Mouse (Mus musculus) forebrain, embryonic 13.5 days (tissue): ENCODE measurements at regions not wholly inside any gene's neighbourhood (a gene's known extent, or its start where the extent isn't known, plus 50 kb on each side); places are given as distances from the start of the nearest gene placed in this dataset.

Source experiments
- ATAC-seq: fragments of 200-750 bp; cut with Nextera tagmentation; 2 replicates; pipeline ENCODE4 v1.8.0; 2017
- H3K27ac ChIP-seq: fragments of 300-500 bp; sonication (generic); 2 replicates; pipeline ENCODE4 v1.5.1; 2015; ENCODE audit warnings: inconsistent platforms, mild to moderate bottlenecking, moderate library complexity
- H3K27me3 ChIP-seq: fragments of 300-500 bp; sonication (generic); 2 replicates; pipeline ENCODE4 v1.6.1; 2015; ENCODE audit warnings: mild to moderate bottlenecking, inconsistent platforms
- H3K36me3 ChIP-seq: fragments of 300-500 bp; sonication (generic); 2 replicates; pipeline ENCODE4 v1.6.1; 2015; ENCODE audit warnings: mild to moderate bottlenecking, inconsistent platforms; ENCODE audit not compliant: poor library complexity, severe bottlenecking
- H3K4me1 ChIP-seq: fragments of 300-500 bp; sonication (generic); 2 replicates; pipeline ENCODE4 v1.6.1; 2015; ENCODE audit warnings: inconsistent platforms
- H3K4me2 ChIP-seq: fragments of 300-500 bp; sonication (generic); 2 replicates; pipeline ENCODE4 v1.6.1; 2015; ENCODE audit warnings: inconsistent platforms, mild to moderate bottlenecking, moderate library complexity
- H3K4me3 ChIP-seq: fragments of 300-500 bp; sonication (generic); 2 replicates; pipeline ENCODE4 v1.5.1; 2015; ENCODE audit warnings: mild to moderate bottlenecking, inconsistent platforms
- H3K9ac ChIP-seq: fragments of 300-500 bp; sonication (generic); 2 replicates; pipeline ENCODE4 v1.6.1; 2015; ENCODE audit warnings: mild to moderate bottlenecking, inconsistent platforms
- H3K9me3 ChIP-seq: fragments of 300-500 bp; sonication (generic); replicated peaks from 2 replicates; pipeline ENCODE4 v1.6.1; 2016; ENCODE audit warnings: inconsistent platforms
- WGBS: fragments of 180-500 bp; shearing (Covaris S2); methylation state at CpG from one replicate; pipeline ENCODE4 v1.1.7; 2015; 5-methylcytosine and 5-hydroxymethylcytosine counted together

DNA sequence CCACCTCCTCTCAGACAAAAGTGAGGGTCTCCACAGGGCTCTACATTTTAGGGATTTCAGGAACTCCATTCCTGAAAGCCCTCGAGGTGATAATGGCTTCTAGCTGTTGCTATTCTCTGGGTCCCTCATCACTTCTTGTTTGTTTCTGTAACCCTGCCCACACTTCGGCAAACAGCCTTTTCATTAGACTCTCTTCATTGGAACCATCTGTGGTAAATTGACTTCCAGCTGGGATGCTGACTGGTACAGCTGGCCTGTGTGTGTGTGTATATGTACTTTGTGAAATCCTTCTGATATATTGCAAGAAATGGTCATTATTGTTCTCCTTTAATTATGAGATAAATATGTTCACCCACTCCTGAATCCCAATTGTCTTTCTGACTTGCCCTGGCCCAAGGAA lies 50.3 kb downstream of the Gm10192 start:
- WGBS: 50% methylated on average over 2 of the region's 2 CpGs
- no peak for ATAC-seq

DNA sequence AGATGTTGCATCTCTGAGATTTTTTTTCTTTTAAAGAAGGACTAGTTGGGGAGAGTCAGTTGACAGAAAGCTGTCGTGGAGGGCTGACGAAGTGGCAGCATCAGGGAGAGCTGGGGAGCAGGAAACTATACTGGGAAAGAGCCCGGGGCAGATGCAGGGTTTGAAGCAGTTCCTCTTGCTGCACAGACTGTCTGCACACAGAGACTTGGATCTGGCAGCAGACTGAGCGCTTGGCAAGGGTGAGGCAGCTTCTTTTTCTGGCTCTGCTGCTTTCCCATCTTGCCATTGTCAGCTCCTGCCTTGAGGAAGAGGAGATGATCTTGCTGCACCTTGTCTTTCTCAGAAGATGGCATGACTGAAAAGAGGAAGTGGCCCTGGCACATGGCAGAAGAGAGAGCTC lies 55.2 kb downstream of the Gm10192 start:
- Histone ChIP-seq H3K4me3 (no peak overlapping the region), H3K4me2 (no peak overlapping the region), H3K9ac (no peak overlapping the region), H3K4me1 (no peaks in the 10 kb centered on the region), H3K9me3 (no peaks in the 10 kb centered on the region), H3K27ac (no peak overlapping the region), H3K36me3 (no peaks in the 10 kb centered on the region), H3K27me3 (no peaks in the 10 kb centered on the region)
- 73% methylated on average over 4 of the region's 4 CpGs for WGBS
- ATAC-seq: no peak; the same call in 1 of the 2 replicates

More for the DNA sequence above, 50.3 kb downstream of the Gm10192 start:
- H3K27ac ChIP-seq: no peak overlapping the region
- H3K36me3 ChIP-seq: no peaks in the 10 kb centered on the region
- H3K4me2 ChIP-seq: no peak overlapping the region
- no peaks in the 10 kb centered on the region for H3K4me1 ChIP-seq
- H3K9ac ChIP-seq: no peak overlapping the region
- no peaks in the 10 kb centered on the region for H3K27me3 ChIP-seq
- no peak overlapping the region for H3K4me3 ChIP-seq
- no peaks in the 10 kb centered on the region for H3K9me3 ChIP-seq

DNA sequence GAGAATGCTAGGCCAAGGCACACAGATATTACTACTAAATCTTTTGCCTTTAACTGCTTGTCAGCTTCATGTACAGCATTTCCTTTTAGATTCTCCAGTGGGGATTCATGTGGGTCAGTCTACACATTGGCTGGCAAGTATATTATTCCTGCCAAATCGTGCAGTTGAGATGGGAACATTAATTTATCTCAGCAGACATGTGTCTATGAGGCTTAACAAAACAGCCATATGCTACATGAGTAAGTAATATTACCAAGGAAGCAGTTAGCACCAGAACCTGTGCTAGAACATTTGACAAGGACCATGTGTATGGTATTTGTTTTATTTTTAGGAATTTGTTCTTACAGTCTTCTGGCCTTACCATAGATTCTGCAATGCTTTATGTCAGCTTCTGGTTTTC lies 59.1 kb downstream of the Gm10192 start:
- Histone ChIP-seq H3K9ac (no peak overlapping the region), H3K9me3 (no peaks in the 10 kb centered on the region), H3K36me3 (no peaks in the 10 kb centered on the region), H3K4me2 (no peak overlapping the region), H3K4me1 (no peaks in the 10 kb centered on the region), H3K4me3 (no peak overlapping the region), H3K27me3 (no peaks in the 10 kb centered on the region), H3K27ac (no peak overlapping the region)
- WGBS: 80% methylated on average over 1 of the region's 1 CpGs
- no peak; the same call in 1 of the 2 replicates for ATAC-seq

DNA sequence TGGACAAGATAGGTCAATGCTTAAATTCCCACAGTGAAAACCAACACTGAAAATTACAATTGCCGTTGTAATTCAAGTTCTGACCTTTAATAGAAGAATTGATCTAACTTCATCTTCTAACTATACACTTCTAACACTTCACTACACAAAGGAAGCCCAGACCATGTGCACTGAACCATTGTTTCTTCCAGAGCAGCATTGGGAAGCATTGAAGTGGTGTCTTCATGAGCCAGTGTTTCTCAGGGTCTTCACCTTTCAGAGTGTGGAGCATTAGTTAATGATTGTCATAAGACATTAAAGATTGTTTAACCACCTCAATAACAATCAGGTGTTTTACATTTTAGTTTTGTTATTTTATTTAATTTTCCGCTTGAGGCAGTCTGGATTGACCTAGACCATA lies 61.0 kb downstream of the Gm10192 start:
- no peaks in the 10 kb centered on the region for H3K36me3 ChIP-seq
- no peak overlapping the region for H3K9ac ChIP-seq
- no peaks in the 10 kb centered on the region for H3K4me1 ChIP-seq
- H3K27me3 ChIP-seq: no peaks in the 10 kb centered on the region
- no peak overlapping the region for H3K27ac ChIP-seq
- no peak overlapping the region for H3K4me2 ChIP-seq
- no peaks in the 10 kb centered on the region for H3K9me3 ChIP-seq
- WGBS: 92% methylated on average over 2 of the region's 2 CpGs
- no peak for ATAC-seq
- H3K4me3 ChIP-seq: no peak overlapping the region

DNA sequence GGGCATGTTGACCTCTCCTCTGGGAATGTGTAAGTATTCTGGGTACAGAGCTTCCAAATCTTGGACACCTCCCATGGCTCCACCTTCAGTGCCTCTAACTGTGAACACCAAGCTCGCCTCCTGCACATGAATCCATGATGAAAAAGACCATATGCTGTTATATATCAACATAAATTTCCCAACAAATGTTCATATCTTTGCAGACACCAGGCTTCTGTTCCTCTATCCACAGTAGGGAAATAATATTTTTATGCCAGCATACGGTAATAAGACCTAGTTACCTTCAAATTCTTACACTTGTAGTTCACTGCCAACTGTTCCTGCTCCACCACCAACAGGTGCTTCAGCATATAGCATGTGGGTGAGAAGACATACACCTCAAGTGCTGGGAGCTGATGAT lies 63.5 kb downstream of the Gm10192 start:
- H3K4me2 ChIP-seq: no peak overlapping the region
- no peak overlapping the region for H3K9ac ChIP-seq
- WGBS: 80% methylated on average over 2 of the region's 2 CpGs
- H3K9me3 ChIP-seq: no peaks in the 10 kb centered on the region
- H3K27me3 ChIP-seq: no peaks in the 10 kb centered on the region
- no peak overlapping the region for H3K4me3 ChIP-seq
- no peak overlapping the region for H3K27ac ChIP-seq
- H3K4me1 ChIP-seq: no peaks in the 10 kb centered on the region
- H3K36me3 ChIP-seq: no peaks in the 10 kb centered on the region
- ATAC-seq: peak; percentile 61; the same call in 1 of the 2 replicates

DNA sequence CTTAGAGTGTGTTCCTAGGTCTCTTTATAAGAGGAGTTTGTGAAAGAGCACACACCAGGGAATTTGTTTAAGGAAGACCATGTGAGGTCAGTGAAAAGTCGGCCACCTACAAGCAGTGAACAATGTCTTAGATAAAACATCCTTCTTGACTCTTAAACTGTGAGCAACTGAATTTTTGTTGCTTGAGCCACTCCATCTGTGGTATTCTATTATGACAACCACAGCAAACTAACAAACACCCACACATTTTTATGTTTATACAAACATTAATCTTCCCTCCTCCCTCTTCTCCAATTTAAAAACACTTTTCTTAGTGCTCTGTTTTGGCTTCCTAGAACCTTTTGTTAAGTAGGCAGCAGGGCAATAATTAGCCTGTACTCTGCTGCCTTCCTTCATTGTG lies 66.0 kb downstream of the Gm10192 start:
- ATAC-seq: no peak
- Histone ChIP-seq H3K27me3 (no peaks in the 10 kb centered on the region), H3K4me2 (no peak overlapping the region), H3K9ac (no peak overlapping the region), H3K36me3 (no peaks in the 10 kb centered on the region), H3K9me3 (no peaks in the 10 kb centered on the region), H3K4me3 (no peak overlapping the region), H3K27ac (no peak overlapping the region), H3K4me1 (no peaks in the 10 kb centered on the region)
- 59% methylated on average over 1 of the region's 1 CpGs for WGBS

DNA sequence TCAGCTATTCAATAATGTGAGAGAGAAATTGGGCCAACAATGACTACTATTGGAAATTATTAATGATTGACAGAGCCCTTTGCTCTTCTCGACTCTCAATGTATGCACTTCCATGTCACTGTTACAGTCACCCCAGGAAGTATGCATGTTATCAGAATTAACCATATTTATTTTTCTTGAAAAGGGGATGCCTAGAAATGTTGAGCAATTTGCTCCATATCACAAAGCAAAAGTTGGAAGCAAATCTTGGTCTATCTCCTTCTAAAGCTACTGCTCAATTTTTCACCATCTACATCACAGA lies 80.3 kb downstream of the Gm10192 start:
- Histone ChIP-seq H3K36me3 (no peaks in the 10 kb centered on the region), H3K4me1 (no peaks in the 10 kb centered on the region), H3K27me3 (no peaks in the 10 kb centered on the region), H3K9me3 (no peaks in the 10 kb centered on the region), H3K27ac (no peak overlapping the region), H3K4me2 (no peak overlapping the region), H3K9ac (no peak overlapping the region), H3K4me3 (no peak overlapping the region)
- no peak for ATAC-seq
- WGBS: 62% methylated on average over 1 of the region's 1 CpGs

DNA sequence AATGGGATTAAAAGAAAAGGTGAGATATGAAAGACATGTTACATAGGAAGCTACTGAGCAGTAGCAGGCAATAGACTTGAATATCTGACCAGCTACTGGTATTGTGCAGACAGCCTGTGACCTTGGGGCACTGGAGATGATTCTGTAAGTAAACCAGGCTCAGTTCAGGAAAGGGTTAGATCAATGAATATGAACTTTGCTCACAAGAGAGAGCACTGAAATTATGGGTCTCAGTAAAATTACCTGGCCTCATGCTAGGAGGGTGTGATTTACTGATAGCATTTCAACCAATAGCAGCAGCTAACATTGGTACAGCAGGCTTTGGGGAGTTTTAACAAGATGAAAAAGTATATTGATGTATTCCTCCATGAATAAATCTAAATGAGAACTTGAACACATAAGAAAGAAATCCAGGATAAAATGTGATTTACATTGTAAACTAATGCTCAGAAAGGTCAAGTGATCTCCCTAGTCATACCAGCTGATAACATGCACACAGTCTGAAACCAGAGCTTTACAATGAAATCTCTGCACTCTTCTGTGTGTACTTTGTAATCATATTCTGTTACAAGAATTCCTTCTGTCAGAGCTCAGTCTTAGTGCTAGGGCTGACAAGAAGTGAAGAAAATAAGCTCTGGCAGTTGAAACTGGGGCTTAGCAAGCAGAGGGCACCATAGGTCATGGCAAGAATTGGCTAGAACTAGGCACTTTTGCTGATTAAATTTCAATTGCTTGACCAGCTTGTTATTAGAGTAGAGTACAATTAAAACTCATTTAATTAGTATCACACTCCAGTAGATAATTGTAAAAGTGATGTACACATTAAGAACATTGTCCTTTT lies 80.8 kb downstream of the Gm10192 start:
- Histone ChIP-seq H3K4me3 (no peak overlapping the region), H3K36me3 (no peaks in the 10 kb centered on the region), H3K27me3 (no peaks in the 10 kb centered on the region), H3K4me1 (no peaks in the 10 kb centered on the region), H3K27ac (no peak overlapping the region), H3K4me2 (no peak overlapping the region), H3K9me3 (no peaks in the 10 kb centered on the region), H3K9ac (no peak overlapping the region)
- ATAC-seq: no peak

DNA sequence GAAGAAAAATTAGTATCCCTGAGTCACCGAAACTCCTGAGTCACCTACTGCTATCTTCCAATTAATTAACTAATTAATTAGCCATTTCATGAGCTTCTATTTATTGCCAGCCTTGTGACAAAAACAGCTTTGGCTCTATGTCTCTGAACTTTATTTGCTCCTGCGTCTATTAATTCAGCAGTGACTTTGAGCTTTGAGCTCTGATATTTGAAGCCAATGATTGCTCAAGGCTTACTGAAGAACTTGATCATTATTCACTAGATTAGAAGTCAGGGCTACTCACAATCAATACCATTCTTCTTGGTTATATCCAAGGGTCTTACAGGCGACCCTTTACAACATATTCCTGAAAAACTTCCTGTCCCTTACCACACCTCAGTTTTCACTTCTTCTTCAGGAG lies 83.2 kb downstream of the Gm10192 start:
- Histone ChIP-seq H3K9ac (no peak overlapping the region), H3K36me3 (no peaks in the 10 kb centered on the region), H3K4me1 (no peaks in the 10 kb centered on the region), H3K27me3 (no peaks in the 10 kb centered on the region), H3K4me2 (no peak overlapping the region), H3K27ac (no peak overlapping the region), H3K9me3 (no peaks in the 10 kb centered on the region), H3K4me3 (no peak overlapping the region)
- WGBS: 72% methylated on average over 3 of the region's 3 CpGs
- ATAC-seq: no peak

DNA sequence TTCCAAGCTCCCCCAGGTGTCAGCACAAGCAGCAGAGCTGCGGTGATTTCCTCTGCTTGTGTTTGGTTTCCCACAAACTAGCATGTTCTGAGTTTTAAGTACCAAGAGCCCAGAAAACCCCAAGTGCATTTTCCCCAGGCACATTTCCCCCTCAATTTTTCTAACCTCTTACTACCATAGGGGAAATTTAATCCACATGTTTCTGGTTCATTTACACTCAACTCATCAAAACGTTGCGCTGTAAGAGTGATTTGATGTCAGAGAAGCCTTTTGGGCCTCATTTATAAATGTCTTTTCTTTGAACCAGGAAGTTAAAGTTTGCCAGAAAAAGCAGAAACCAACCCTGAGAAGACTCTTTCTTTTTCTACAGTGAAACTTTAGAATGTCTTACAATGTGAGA lies 89.4 kb downstream of the Gm10192 start:
- Histone ChIP-seq H3K36me3 (no peaks in the 10 kb centered on the region), H3K9me3 (no peaks in the 10 kb centered on the region), H3K4me1 (no peaks in the 10 kb centered on the region), H3K4me3 (no peak overlapping the region), H3K27me3 (no peaks in the 10 kb centered on the region), H3K4me2 (no peak overlapping the region), H3K27ac (no peak overlapping the region), H3K9ac (no peak overlapping the region)
- WGBS: 87% methylated on average over 3 of the region's 3 CpGs
- ATAC-seq: no peak

DNA sequence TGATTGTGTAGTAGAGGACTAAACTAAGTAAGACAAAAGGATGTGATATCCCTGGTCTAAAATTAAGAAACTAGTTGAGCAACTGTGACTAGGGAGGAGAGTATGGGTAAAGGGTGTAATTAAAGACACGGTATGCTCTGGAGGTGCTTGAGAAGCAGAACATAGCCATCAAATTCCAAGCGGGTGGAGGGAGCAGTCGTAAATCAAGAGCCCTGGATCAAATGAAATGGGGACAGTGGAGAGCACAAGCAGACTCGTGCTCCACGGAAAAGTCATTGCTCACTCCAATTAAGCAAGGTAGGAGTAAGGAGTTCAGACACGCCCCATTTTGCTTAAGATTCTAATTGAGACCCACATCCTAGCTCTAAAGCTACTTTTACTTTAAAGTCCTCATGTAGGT lies 132.2 kb downstream of the Gm10192 start:
- no peak overlapping the region for H3K9ac ChIP-seq
- no peaks in the 10 kb centered on the region for H3K36me3 ChIP-seq
- H3K4me2 ChIP-seq: no peak overlapping the region
- 89% methylated on average over 6 of the region's 6 CpGs for WGBS
- H3K9me3 ChIP-seq: no peaks in the 10 kb centered on the region
- no peaks in the 10 kb centered on the region for H3K27me3 ChIP-seq
- H3K4me1 ChIP-seq: no peaks in the 10 kb centered on the region
- no peak overlapping the region for H3K27ac ChIP-seq
- no peak overlapping the region for H3K4me3 ChIP-seq
- no peak for ATAC-seq

DNA sequence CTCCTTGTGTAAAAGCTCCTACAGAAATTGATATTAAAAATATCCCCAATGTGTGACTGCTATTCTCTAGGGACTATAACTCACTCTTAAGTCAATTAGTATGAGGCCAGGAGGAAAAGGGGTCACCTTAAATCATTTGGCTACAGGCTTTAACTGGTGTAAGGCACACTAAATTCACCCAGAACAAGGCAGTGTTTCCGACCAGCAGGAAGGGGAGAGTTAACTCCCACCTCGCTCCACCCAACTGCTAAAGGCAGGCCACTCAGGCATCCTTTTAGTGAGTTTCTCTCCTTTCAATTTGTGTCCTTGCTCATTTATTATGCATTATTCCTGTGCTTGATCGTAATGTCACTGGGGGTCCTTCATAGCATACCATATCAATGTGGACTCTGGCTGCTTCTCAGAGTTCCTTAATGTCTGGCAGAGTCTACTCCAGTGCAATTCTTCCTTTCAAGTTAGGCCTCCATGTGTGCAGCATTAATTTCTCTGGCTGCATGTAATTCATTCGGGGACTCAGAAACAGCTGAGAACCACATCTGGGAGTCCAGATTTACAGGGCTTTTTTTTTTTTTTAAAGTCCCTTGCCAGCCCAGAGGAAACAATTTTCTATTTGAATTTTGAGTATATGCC lies 133.8 kb downstream of the Gm10192 start:
- WGBS: 70% methylated on average over 4 of the region's 4 CpGs
- H3K27me3 ChIP-seq: no peaks in the 10 kb centered on the region

More for the DNA sequence above, 133.8 kb downstream of the Gm10192 start:
- H3K9ac ChIP-seq: no peak overlapping the region
- H3K4me3 ChIP-seq: no peak overlapping the region
- H3K36me3 ChIP-seq: no peaks in the 10 kb centered on the region
- no peaks in the 10 kb centered on the region for H3K9me3 ChIP-seq
- no peak overlapping the region for H3K4me2 ChIP-seq
- H3K4me1 ChIP-seq: no peaks in the 10 kb centered on the region
- no peak for ATAC-seq
- no peak overlapping the region for H3K27ac ChIP-seq
